Mouse (Mus musculus): ENCODE results near the gene Ascc1. TPM values are rescaled to one million over a fixed set of nuclear protein-coding genes. Genes with fewer than 3 reads are reported as not detected.

Gene Ascc1
- polyA plus RNA-seq, 1 experiment from 2014 or later, result 41.9 TPM

DNA sequence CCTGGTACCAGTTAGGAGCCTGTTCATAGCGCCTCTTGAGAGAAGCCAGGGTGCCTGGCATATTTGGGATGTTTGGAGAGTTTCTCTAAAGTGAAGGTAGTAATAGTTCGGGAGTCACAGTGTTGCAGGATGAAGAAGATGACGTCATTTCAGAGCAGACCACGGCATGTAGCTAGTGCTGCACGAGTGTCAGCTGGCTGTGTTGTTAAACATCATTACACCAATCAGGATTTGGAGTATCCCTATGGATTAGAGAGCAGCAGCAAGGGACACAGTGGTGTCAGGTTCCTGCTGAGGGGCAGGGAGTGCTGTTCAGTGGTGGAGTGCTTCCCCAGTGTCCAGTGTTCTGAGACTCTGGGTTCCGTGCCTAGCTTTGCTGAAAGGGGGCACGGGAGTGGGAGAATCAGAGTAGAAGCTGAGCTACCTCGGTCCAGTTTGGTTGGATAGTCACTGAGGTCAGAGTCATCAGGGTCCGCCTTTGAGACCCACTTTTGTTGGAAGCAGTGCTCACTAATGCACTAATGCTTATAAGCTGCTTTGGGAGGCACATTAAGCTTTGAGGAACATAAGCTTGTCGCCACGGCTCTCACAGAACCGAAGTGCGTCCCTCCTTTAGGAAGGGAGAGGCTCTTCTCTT is 24.3 kb downstream of the Ascc1 start:
- 53% methylated on average over 13 of the region's 13 CpGs for WGBS
- H3K9me3 ChIP-seq, result no peaks in the 10 kb centered on the region
- H3K27ac ChIP-seq, result no peak overlapping the region
- H3K36me3 ChIP-seq, result peaks cover 10% of the 10 kb centered on the region; the same call in 1 of the 2 replicates
- H3K4me1 ChIP-seq, result peaks cover 17% of the 10 kb centered on the region; the same call in 1 of the 2 replicates
- no peak overlapping the region for H3K4me3 ChIP-seq
- no peak overlapping the region for H3K4me2 ChIP-seq (replicated peaks)
- ATAC-seq (ENCODE audit: insufficient number of reproducible peaks, insufficient read depth, low FRiP score, low TSS enrichment), result no peak
- no peak overlapping the region for H3K9ac ChIP-seq
- H3K27me3 ChIP-seq, result no peaks in the 10 kb centered on the region

DNA sequence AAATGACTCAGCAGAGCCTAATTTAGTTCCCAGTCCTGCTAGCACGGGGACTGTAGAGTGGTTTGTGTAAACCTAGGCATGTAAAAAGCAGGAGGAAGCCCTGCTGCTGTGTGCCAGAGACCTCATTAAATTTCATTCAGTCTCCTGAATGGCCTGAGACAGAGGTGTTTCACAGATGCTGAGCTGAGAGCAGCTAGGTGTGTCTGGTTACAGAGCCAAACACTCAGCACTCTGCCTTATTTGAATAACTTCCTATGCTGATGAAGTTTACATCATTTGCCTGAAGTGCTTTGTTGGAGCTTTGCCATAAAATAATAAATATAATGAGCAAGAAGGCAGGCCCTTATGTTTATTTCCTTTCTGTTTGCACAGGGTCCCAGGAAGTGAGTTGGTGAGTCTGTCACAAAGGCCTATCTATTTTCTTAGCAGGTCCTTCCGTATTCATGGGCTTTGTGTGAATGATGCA is 25.0 kb downstream of the Ascc1 start:
- Histone ChIP-seq H3K4me1 (peaks cover 25% of the 10 kb centered on the region), H3K9me3 (no peaks in the 10 kb centered on the region), H3K4me2 (replicated peaks) (no peak overlapping the region), H3K27ac (no peak overlapping the region), H3K27me3 (no peaks in the 10 kb centered on the region), H3K4me3 (no peak overlapping the region), H3K36me3 (0 out of 2 replicates have a peak, but pooled peaks cover 2% of the 10 kb centered on the region), H3K9ac (no peak overlapping the region)
- WGBS, result 53% methylated on average over 2 of the region's 2 CpGs
- ATAC-seq (ENCODE audit: insufficient number of reproducible peaks, insufficient read depth, low FRiP score, low TSS enrichment), result no peak

DNA sequence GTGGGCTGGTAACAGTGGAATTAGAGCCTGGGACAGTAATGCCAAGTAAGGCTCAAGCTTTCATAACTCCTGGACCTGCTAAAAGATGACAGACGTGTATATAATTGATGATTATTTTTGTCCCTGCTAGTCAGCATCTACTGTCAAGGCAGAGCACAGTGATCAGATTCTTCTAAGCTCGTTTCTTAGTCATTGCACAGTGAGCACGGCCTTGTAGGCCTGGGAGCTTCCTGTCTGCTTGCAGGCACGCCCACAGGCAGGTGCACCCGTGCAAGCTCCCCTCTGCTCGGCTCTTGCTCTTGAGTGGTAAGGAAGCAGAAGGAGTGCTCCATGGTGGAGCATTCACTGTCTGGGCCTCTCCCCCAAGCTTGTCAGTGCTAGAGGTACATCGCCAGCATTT is 25.6 kb downstream of the Ascc1 start:
- WGBS, result 77% methylated on average over 7 of the region's 7 CpGs
- no peak; the same call in 1 of the 2 replicates for ATAC-seq (ENCODE audit: insufficient number of reproducible peaks, insufficient read depth, low FRiP score, low TSS enrichment)
- Histone ChIP-seq H3K9me3 (no peaks in the 10 kb centered on the region), H3K27ac (peak overlapping the region; percentile 3; the same call in 1 of the 2 replicates), H3K4me3 (no peak overlapping the region), H3K27me3 (no peaks in the 10 kb centered on the region), H3K4me2 (replicated peaks) (no peak overlapping the region), H3K36me3 (no peaks in the 10 kb centered on the region), H3K9ac (no peak overlapping the region), H3K4me1 (peaks cover 28% of the 10 kb centered on the region)

DNA sequence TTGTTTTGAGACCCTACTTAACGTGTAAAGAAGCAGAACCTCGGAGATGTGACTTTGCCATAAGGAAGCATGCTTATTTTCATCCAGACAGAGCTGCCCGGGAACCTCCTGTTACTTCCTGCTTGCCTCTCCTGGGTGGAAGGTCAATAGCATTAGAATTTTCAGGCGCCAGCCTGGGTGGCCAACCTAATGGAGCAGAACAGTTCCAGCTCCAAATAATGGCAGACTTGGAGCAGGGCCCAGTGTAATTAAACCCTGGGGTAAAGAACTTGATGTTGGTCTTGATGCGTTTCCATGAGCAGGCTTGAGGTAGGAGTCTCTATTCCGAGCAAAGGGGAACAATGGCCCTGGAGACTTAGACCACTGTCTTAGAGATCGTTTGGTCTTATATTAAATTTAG is 26.4 kb downstream of the Ascc1 start:
- H3K9ac ChIP-seq, result no peak overlapping the region
- peaks cover 29% of the 10 kb centered on the region for H3K4me1 ChIP-seq
- H3K9me3 ChIP-seq, result no peaks in the 10 kb centered on the region
- no peak overlapping the region for H3K4me2 ChIP-seq (replicated peaks)
- H3K36me3 ChIP-seq, result no peaks in the 10 kb centered on the region
- H3K27ac ChIP-seq, result 0 out of 2 replicates have a peak overlapping the region, but pooled peaks have one; percentile 3
- H3K27me3 ChIP-seq, result no peaks in the 10 kb centered on the region
- 64% methylated on average over 7 of the region's 7 CpGs for WGBS
- no peak for ATAC-seq (ENCODE audit: insufficient number of reproducible peaks, insufficient read depth, low FRiP score, low TSS enrichment)
- H3K4me3 ChIP-seq, result no peak overlapping the region

DNA sequence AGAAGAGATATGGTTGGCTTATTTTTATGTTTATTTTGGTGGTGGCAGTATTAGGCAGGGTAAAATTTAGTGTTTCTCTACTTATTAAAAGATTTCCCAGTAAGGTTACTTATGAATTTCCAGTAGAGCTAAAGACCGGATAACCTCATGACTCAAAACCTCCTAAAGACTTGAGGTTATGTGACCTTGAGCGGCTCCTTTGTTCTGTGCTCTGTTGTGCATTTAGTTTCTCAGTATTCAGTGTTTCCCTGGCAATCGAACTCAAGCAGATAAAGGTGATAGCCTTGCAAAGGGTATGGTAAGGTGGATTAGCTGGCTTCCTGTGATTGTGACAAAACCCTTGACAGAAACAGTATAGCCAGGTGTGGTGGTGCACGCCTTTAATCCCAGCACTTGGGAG is 26.8 kb downstream of the Ascc1 start:
- Histone ChIP-seq H3K4me3 (no peak overlapping the region), H3K36me3 (no peaks in the 10 kb centered on the region), H3K27me3 (no peaks in the 10 kb centered on the region), H3K4me1 (peaks cover 29% of the 10 kb centered on the region), H3K9ac (no peak overlapping the region), H3K9me3 (no peaks in the 10 kb centered on the region), H3K4me2 (replicated peaks) (no peak overlapping the region), H3K27ac (no peak overlapping the region)
- WGBS, result 87% methylated on average over 4 of the region's 4 CpGs
- ATAC-seq (ENCODE audit: insufficient number of reproducible peaks, insufficient read depth, low FRiP score, low TSS enrichment), result no peak

DNA sequence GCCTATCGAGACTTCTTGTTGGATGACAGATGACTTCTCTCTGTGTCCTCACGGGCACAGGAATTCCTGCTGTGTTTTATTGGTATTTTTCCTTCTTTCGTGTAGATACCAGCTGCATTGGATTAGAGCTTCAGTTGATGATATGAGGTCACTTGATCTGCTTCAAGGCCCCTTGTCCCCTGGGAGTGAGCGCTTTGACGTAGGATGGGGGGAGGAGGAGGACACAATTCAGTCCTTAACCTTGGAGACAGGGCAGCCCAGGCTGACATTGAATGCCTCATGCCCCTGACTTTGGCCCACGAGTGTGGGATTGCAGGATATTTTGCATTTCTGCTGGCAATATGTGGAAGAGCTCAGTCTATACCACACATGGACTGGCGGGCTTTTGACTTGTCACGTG is 29.0 kb downstream of the Ascc1 start:
- peaks cover 26% of the 10 kb centered on the region for H3K4me1 ChIP-seq
- H3K36me3 ChIP-seq, result no peaks in the 10 kb centered on the region
- WGBS, result 68% methylated on average over 8 of the region's 8 CpGs
- H3K4me2 ChIP-seq (replicated peaks), result no peak overlapping the region
- no peaks in the 10 kb centered on the region for H3K27me3 ChIP-seq
- H3K9ac ChIP-seq, result no peak overlapping the region
- ATAC-seq (ENCODE audit: insufficient number of reproducible peaks, insufficient read depth, low FRiP score, low TSS enrichment), result no peak
- no peaks in the 10 kb centered on the region for H3K9me3 ChIP-seq
- H3K27ac ChIP-seq, result no peak overlapping the region
- no peak overlapping the region for H3K4me3 ChIP-seq

DNA sequence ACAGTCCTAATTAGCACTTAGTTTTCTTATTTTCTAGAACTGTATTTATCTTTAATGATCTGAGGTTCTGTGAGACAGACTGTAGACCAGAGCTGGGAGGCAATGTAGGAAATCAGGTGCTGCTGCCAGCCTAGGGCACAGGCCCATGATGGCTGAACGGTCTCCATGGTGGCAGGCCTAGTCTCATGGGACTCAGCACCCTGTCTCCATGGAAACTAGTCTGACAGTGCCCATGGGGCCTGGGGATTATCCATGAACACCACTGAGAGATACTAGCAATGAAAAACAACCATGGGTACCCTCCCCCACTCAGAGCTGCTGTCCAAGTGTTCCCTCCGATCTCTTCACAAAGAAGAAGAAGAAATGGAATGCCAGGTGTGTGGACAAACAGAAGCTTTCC is 29.4 kb downstream of the Ascc1 start:
- Histone ChIP-seq H3K9ac (no peak overlapping the region), H3K9me3 (no peaks in the 10 kb centered on the region), H3K27ac (no peak overlapping the region), H3K4me2 (replicated peaks) (no peak overlapping the region), H3K4me3 (no peak overlapping the region), H3K4me1 (peaks cover 22% of the 10 kb centered on the region), H3K27me3 (no peaks in the 10 kb centered on the region), H3K36me3 (no peaks in the 10 kb centered on the region)
- 67% methylated on average over 2 of the region's 2 CpGs for WGBS
- ATAC-seq (ENCODE audit: insufficient number of reproducible peaks, insufficient read depth, low FRiP score, low TSS enrichment), result no peak

DNA sequence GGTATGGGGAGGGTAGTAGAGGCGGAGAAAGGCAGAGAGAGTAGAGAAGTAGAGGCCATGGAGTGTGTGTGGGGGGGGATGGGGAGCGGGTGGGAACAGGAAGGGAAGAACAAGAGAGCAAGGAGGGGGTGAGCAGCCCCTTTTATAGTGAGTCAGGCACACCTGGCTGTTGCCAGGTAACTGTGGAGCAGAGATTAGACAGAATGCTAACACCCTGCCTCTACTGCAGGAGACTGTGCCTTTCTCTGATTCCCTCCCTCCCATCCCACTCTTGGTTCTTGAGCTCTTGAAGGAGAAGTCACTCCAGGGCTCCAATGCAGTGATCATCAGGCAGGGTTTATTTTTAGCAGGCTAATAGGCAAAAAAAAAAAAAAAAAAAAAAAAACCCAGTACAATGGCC is 30.0 kb downstream of the Ascc1 start:
- no peak overlapping the region for H3K27ac ChIP-seq
- WGBS, result 59% methylated on average over 2 of the region's 2 CpGs
- ATAC-seq (ENCODE audit: insufficient number of reproducible peaks, insufficient read depth, low FRiP score, low TSS enrichment), result no peak

DNA sequence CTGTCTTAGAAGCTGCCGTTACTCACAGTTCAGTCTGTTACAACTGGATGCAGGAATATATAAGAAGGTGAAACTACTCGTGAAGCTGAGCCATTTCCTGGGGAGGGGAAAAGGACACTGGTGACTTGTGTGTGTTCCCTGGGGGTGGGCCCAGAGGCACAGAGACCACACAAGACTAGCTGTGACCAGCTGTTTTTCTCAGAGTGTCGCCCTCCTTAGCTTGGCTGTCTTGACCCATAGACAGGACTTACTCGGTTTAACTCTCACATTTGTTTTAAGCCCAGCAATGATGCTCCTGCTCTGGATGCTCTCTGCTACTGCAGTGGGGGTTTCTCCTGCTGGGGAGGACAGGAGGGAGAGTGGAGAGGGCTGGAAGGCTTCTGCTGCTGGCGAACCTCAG is 30.5 kb downstream of the Ascc1 start:
- Histone ChIP-seq H3K9ac (no peak overlapping the region), H3K4me3 (no peak overlapping the region), H3K4me1 (peaks cover 20% of the 10 kb centered on the region), H3K27me3 (no peaks in the 10 kb centered on the region), H3K4me2 (replicated peaks) (no peak overlapping the region), H3K36me3 (no peaks in the 10 kb centered on the region), H3K27ac (no peak overlapping the region), H3K9me3 (no peaks in the 10 kb centered on the region)
- WGBS, result 35% methylated on average over 5 of the region's 5 CpGs
- no peak for ATAC-seq (ENCODE audit: insufficient number of reproducible peaks, insufficient read depth, low FRiP score, low TSS enrichment)

More for the DNA sequence above, 30.0 kb downstream of the Ascc1 start:
- peaks cover 20% of the 10 kb centered on the region for H3K4me1 ChIP-seq
- no peak overlapping the region for H3K9ac ChIP-seq
- H3K27me3 ChIP-seq, result no peaks in the 10 kb centered on the region
- H3K9me3 ChIP-seq, result no peaks in the 10 kb centered on the region
- no peaks in the 10 kb centered on the region for H3K36me3 ChIP-seq
- H3K4me3 ChIP-seq, result no peak overlapping the region
- no peak overlapping the region for H3K4me2 ChIP-seq (replicated peaks)

DNA sequence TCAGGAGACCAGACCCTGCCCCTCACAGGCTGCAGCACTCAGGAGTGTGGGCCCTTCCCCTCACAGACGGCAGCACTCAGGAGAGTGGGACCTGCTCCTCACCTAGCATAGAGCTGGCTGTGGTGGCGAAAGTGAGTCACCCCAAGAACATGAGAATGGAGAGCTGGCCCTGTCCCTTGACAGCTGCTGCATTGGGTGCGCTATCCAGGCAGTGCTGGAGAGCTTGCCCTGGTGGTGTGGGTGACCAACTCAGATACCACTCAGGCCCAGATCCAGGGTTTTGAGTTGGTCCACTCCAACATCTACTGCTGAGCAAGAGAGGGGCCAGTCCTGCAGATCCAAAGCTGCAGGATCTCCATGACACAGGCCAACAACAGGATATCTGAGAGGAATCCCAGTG is 32.0 kb downstream of the Ascc1 start:
- WGBS, result 67% methylated on average over 3 of the region's 3 CpGs
- Histone ChIP-seq H3K4me1 (peaks cover 13% of the 10 kb centered on the region), H3K9me3 (no peaks in the 10 kb centered on the region), H3K36me3 (no peaks in the 10 kb centered on the region), H3K27me3 (no peaks in the 10 kb centered on the region), H3K9ac (no peak overlapping the region), H3K4me3 (no peak overlapping the region), H3K27ac (no peak overlapping the region), H3K4me2 (replicated peaks) (no peak overlapping the region)
- ATAC-seq (ENCODE audit: insufficient number of reproducible peaks, insufficient read depth, low FRiP score, low TSS enrichment), result no peak

DNA sequence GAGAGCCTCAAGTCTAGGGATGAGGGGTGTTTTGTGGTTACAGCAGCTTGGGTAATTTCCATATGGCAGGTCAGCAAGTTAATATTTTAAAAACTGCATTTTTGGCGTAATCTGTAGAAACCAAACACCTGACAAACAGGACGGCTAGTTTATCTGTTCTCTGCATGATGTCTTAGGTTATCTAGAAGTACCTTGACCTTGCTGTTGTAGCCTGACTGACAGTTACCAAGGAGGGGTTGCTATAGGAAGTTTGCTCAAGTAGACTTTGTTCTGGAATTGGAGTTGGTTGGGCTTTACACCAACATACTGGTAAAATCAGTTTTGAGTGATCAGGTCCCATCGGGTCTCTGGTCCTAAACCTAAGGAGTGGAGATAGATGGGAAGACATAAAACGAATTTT is 33.1 kb downstream of the Ascc1 start:
- no peak overlapping the region for H3K4me3 ChIP-seq
- H3K9me3 ChIP-seq, result no peaks in the 10 kb centered on the region
- no peak overlapping the region for H3K27ac ChIP-seq
- no peak overlapping the region for H3K4me2 ChIP-seq (replicated peaks)
- H3K9ac ChIP-seq, result no peak overlapping the region
- no peak for ATAC-seq (ENCODE audit: insufficient number of reproducible peaks, insufficient read depth, low FRiP score, low TSS enrichment)
- H3K36me3 ChIP-seq, result no peaks in the 10 kb centered on the region
- peaks cover 13% of the 10 kb centered on the region for H3K4me1 ChIP-seq
- 77% methylated on average over 4 of the region's 4 CpGs for WGBS
- H3K27me3 ChIP-seq, result no peaks in the 10 kb centered on the region

DNA sequence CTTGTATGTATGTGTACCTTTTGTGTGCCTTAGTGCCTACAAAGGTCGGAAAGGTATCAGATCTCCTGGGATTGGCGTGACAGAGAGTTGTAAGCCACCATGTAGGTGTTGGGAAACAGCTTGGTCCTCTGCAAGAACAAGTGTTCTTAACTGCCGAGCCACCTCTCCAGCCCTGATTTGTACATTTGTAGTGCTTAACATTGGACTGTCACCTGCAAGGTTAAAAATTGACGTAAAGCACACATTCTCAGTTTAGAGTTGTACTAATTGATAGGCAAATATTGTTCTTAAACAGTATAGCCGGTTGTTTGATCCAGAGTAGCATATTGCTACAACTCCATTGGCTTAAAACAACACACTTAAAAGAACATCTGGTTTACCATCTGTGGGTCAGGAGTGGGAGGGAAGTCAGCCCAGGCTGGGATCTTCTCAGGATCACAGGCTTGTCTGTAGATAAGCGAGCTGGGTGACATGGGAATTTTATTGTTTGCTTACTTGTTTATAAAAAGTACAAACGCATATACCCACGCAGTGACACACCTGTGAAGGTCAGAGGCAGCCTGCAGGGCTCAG is 39.8 kb downstream of the Ascc1 start:
- Histone ChIP-seq H3K27me3 (no peaks in the 10 kb centered on the region), H3K4me3 (no peak overlapping the region), H3K9me3 (no peaks in the 10 kb centered on the region), H3K9ac (no peak overlapping the region), H3K27ac (no peak overlapping the region), H3K4me2 (replicated peaks) (no peak overlapping the region), H3K36me3 (peaks cover 7% of the 10 kb centered on the region; the same call in 1 of the 2 replicates), H3K4me1 (no peaks in the 10 kb centered on the region)
- no peak for ATAC-seq (ENCODE audit: insufficient number of reproducible peaks, insufficient read depth, low FRiP score, low TSS enrichment)
- 79% methylated on average over 8 of the region's 8 CpGs for WGBS

Data from embryonic facial prominence, embryonic 12.5 days (tissue).